Mouse (Mus musculus) embryonic fibroblast, embryonic 13.5 days (primary cell): Measurements from ENCODE around the gene Fkbp11.
A peak's percentile ranks its signal among the peaks of the same experiment; 100 is the strongest.

Experiments
- CTCF ChIP-seq: IDR thresholded peaks from 2 replicates; pipeline ENCODE4 v1.5.1; 2011; ENCODE audit warnings: mild to moderate bottlenecking, control low read depth, low read length, moderate library complexity, borderline replicate concordance; ENCODE audit not compliant: insufficient read depth
- POLR2A ChIP-seq: IDR thresholded peaks from 2 replicates; pipeline ENCODE4 v1.6.1; 2011; ENCODE audit warnings: low read depth, mild to moderate bottlenecking, control low read depth, low read length, moderate library complexity

GRCm38 (mm10) chr15:98727443-98728321, at the start of gene Fkbp11:
- TF ChIP-seq POLR2A = peak; percentile 86
- TF ChIP-seq CTCF = no peak
